Mouse (Mus musculus): ENCODE results near the gene Klhl33. TPM values are rescaled to one million over a fixed set of nuclear protein-coding genes. Genes with fewer than 3 reads are reported as not detected.
"Not testable (repeated sequence)": the region's sequence is repeated elsewhere in the genome, so short reads cannot be mapped to it uniquely, and the experiment has no call there.

The Klhl33 gene
- total RNA-seq, 2 experiments from 2014 or later: 1.4 to 1.7 TPM

GRCm38 (mm10) chr14:50904828-50905129 is 7.5 kb upstream of the Klhl33 start:
- DNase-seq (ENCODE audit: low spot score in 2 of 2): no peak

GRCm38 (mm10) chr14:50903973-50904827 is 6.9 kb upstream of the Klhl33 start:
- DNase-seq (ENCODE audit: low spot score in 2 of 2): no peak

- not testable (repeated sequence) for DNase-seq (ENCODE audit: low spot score in 2 of 2)
Observed at GRCm38 (mm10) chr14:50897992-50898391, 685 bp upstream of the Klhl33 start.

GRCm38 (mm10) chr14:50896747-50897373 is 447 bp downstream of the Klhl33 start:
- no peak for DNase-seq (ENCODE audit: low spot score in 2 of 2)

GRCm38 (mm10) chr14:50895985-50896746 is 1.1 kb downstream of the Klhl33 start:
- peak in 1 of 2 experiments; percentile 13 for DNase-seq (ENCODE audit: low spot score in 2 of 2)

GRCm38 (mm10) chr14:50895407-50895806 is 1.9 kb downstream of the Klhl33 start:
- DNase-seq (ENCODE audit: low spot score in 2 of 2): no peak

GRCm38 (mm10) chr14:50892541-50893459 is 4.5 kb downstream of the Klhl33 start:
- no peak for DNase-seq (ENCODE audit: low spot score in 2 of 2)

GRCm38 (mm10) chr14:50892091-50892490 is 5.2 kb downstream of the Klhl33 start:
- no peak for DNase-seq (ENCODE audit: low spot score in 2 of 2)

GRCm38 (mm10) chr14:50891621-50892020 is 5.7 kb downstream of the Klhl33 start:
- DNase-seq (ENCODE audit: low spot score in 2 of 2): no peak

GRCm38 (mm10) chr14:50876236-50876950 is 20.9 kb downstream of the Klhl33 start:
- DNase-seq (ENCODE audit: low spot score in 2 of 2): no peak

GRCm38 (mm10) chr14:50875591-50876230 is 21.6 kb downstream of the Klhl33 start:
- no peak for DNase-seq (ENCODE audit: low spot score in 2 of 2)

GRCm38 (mm10) chr14:50875175-50875574 is 22.1 kb downstream of the Klhl33 start:
- no peak for DNase-seq (ENCODE audit: low spot score in 2 of 2)

GRCm38 (mm10) chr14:50871284-50871683 is 26.0 kb downstream of the Klhl33 start:
- no peak for DNase-seq (ENCODE audit: low spot score in 2 of 2)

GRCm38 (mm10) chr14:50870805-50871143 is 26.5 kb downstream of the Klhl33 start:
- DNase-seq (ENCODE audit: low spot score in 2 of 2): no peak

- DNase-seq (ENCODE audit: low spot score in 2 of 2): peak; percentile 51 to 60
Observed at GRCm38 (mm10) chr14:50869889-50870804, 27.2 kb downstream of the Klhl33 start, which contains the start of gene Tep1. TSS of gene Tep1 (minus strand) at chr14:50870560.

- DNase-seq (ENCODE audit: low spot score in 2 of 2): no peak
Observed at GRCm38 (mm10) chr14:50868656-50869055, 28.7 kb downstream of the Klhl33 start.

- no peak for DNase-seq (ENCODE audit: low spot score in 2 of 2)
Observed at GRCm38 (mm10) chr14:50868211-50868610, 29.1 kb downstream of the Klhl33 start.

GRCm38 (mm10) chr14:50866966-50867365 is 30.3 kb downstream of the Klhl33 start:
- no peak for DNase-seq (ENCODE audit: low spot score in 2 of 2)

GRCm38 (mm10) chr14:50865005-50865404 is 32.3 kb downstream of the Klhl33 start:
- DNase-seq (ENCODE audit: low spot score in 2 of 2): not testable (repeated sequence)

Measured in adrenal gland, postnatal 4 days (tissue).